Mouse (Mus musculus) left cerebral cortex, postnatal 25 days (tissue): ENCODE measurements around the gene Ros1. TPM values are rescaled to one million over a fixed set of nuclear protein-coding genes. Genes with fewer than 3 reads are reported as not detected.

Experiments
- DNase-seq, 2 experiments: peaks; one replicate each; pipeline ENCODE4 v3.0.0; 2022; ENCODE audit warnings: low spot score in 2 of 2, mixed read lengths in 1 of 2
- intact Hi-C: fragments of 180-260 bp; cut with DNase I; formaldehyde crosslinking; loops from one replicate; pipeline ENCODE4 v1.15.1; 2025
- total RNA-seq, 2 experiments: library from RNA; stranded (reverse); gene quantifications; 2 replicates each; pipeline ENCODE4 v1.2.3; 2021

Ros1 gene
- total RNA-seq, 2 experiments from 2014 or later: not detected

- DNase-seq: no peak
- intact Hi-C loops: no loop called here
Observed at GRCm38 (mm10) chr10:52169841-52170240, 25.2 kb downstream of the Ros1 start.

- no peak for DNase-seq
- intact Hi-C loops: no loop called here
Observed at GRCm38 (mm10) chr10:52165376-52165775, 29.7 kb downstream of the Ros1 start.

- DNase-seq: no peak
Observed at GRCm38 (mm10) chr10:52160604-52161003, 34.4 kb downstream of the Ros1 start.

GRCm38 (mm10) chr10:52159704-52160103, 35.3 kb downstream of the Ros1 start:
- no peak for DNase-seq
- intact Hi-C loops: no loop called here

More at GRCm38 (mm10) chr10:52160604-52161003, 34.4 kb downstream of the Ros1 start:
- intact Hi-C loops: no loop called here

- DNase-seq: no peak
- intact Hi-C loops: no loop called here
Observed at GRCm38 (mm10) chr10:52133354-52134074, 61.5 kb downstream of the Ros1 start.

GRCm38 (mm10) chr10:52130762-52131161, 64.3 kb downstream of the Ros1 start:
- intact Hi-C loops: no loop called here
- no peak for DNase-seq

GRCm38 (mm10) chr10:52128874-52129412, 66.1 kb downstream of the Ros1 start:
- peak in 1 of 2 experiments; percentile 7 for DNase-seq
- intact Hi-C loops: no loop called here

GRCm38 (mm10) chr10:52106164-52106757, 88.8 kb downstream of the Ros1 start:
- peak; percentile 29 to 65 for DNase-seq
- intact Hi-C loops: loop anchor here (5.0 kb wide), 2 partner anchors 111 to 281 kb away; partner anchors contain the start of gene Nepn

- intact Hi-C loops: loop anchor here (5.0 kb wide), 1 partner anchor 231 kb away; no protein-coding TSS in a partner anchor
- DNase-seq: no peak
Observed at GRCm38 (mm10) chr10:52101273-52101672, 93.8 kb downstream of the Ros1 start.

- no peak for DNase-seq
- intact Hi-C loops: no loop called here
Observed at GRCm38 (mm10) chr10:52092181-52092580, 102.9 kb downstream of the Ros1 start.

GRCm38 (mm10) chr10:52086681-52087080, 108.4 kb downstream of the Ros1 start:
- intact Hi-C loops: no loop called here
- no peak for DNase-seq

GRCm38 (mm10) chr10:52072482-52072881, 122.6 kb downstream of the Ros1 start:
- intact Hi-C loops: loop anchor here (1.0 kb wide), 1 partner anchor 280 kb away; no protein-coding TSS in a partner anchor
- peak; percentile 8 to 52 for DNase-seq

- intact Hi-C loops: no loop called here
- no peak for DNase-seq
Observed at GRCm38 (mm10) chr10:52048287-52048686, 146.8 kb downstream of the Ros1 start.

- DNase-seq: no peak
- intact Hi-C loops: no loop called here
Observed at GRCm38 (mm10) chr10:52043086-52043485, 152.0 kb downstream of the Ros1 start.

- DNase-seq: no peak
- intact Hi-C loops: no loop called here
Observed at GRCm38 (mm10) chr10:52039392-52039791, 155.7 kb downstream of the Ros1 start.

GRCm38 (mm10) chr10:52033729-52034128, 161.3 kb downstream of the Ros1 start:
- DNase-seq: no peak
- intact Hi-C loops: no loop called here

GRCm38 (mm10) chr10:52029421-52030080, 165.5 kb downstream of the Ros1 start:
- no peak for DNase-seq
- intact Hi-C loops: loop anchor here (10.0 kb wide), 2 partner anchors 355 kb away; partner anchors contain the start of genes Gopc, Nepn and Rfx6

- no peak for DNase-seq
- intact Hi-C loops: loop anchor here (10.0 kb wide), 2 partner anchors 354 to 356 kb away; partner anchors contain the start of genes Gopc, Nepn and Rfx6
Observed at GRCm38 (mm10) chr10:52028561-52029370, 166.3 kb downstream of the Ros1 start.
